Mouse (Mus musculus) E14TG2a.4 (cell line): Measurements from ENCODE around the gene Dpp6.

Experiments used
- CTCF ChIP-seq: conservative IDR thresholded peaks from 2 replicates; pipeline ENCODE4 v1.5.1; 2014; ENCODE audit warnings: low read length
- NANOG ChIP-seq: IDR thresholded peaks from 2 replicates; pipeline ENCODE4 v1.6.1; 2014; ENCODE audit warnings: borderline replicate concordance, low read length, mixed read lengths
- POU5F1 ChIP-seq: IDR thresholded peaks from 2 replicates; pipeline ENCODE4 v1.6.1; 2014; ENCODE audit warnings: low read length, borderline replicate concordance

GRCm38 (mm10) chr5:26991587-26991986 is 174.6 kb downstream of the Dpp6 start:
- TF ChIP-seq CTCF: no peak
- no peak for TF ChIP-seq POU5F1
- no peak for TF ChIP-seq NANOG
